Mouse (Mus musculus) G1E (cell line): Measurements from ENCODE around the gene Traip.

Experiments used
- CTCF ChIP-seq: IDR thresholded peaks from 2 replicates; pipeline ENCODE4 v1.5.1; 2012; ENCODE audit warnings: low read depth, low read length, inconsistent platforms, mixed read lengths
- GATA1 ChIP-seq: IDR thresholded peaks from 2 replicates; pipeline ENCODE4 v1.6.1; 2012; ENCODE audit warnings: borderline replicate concordance, low read length, inconsistent platforms, mixed read lengths

GRCm38 (mm10) chr9:107978815-107979214 lies 28.9 kb downstream of the Traip start:
- TF ChIP-seq CTCF (no peak), GATA1 (no peak)
